Mouse (Mus musculus): ENCODE results near the gene Pgpep1l.

Pgpep1l gene

DNA sequence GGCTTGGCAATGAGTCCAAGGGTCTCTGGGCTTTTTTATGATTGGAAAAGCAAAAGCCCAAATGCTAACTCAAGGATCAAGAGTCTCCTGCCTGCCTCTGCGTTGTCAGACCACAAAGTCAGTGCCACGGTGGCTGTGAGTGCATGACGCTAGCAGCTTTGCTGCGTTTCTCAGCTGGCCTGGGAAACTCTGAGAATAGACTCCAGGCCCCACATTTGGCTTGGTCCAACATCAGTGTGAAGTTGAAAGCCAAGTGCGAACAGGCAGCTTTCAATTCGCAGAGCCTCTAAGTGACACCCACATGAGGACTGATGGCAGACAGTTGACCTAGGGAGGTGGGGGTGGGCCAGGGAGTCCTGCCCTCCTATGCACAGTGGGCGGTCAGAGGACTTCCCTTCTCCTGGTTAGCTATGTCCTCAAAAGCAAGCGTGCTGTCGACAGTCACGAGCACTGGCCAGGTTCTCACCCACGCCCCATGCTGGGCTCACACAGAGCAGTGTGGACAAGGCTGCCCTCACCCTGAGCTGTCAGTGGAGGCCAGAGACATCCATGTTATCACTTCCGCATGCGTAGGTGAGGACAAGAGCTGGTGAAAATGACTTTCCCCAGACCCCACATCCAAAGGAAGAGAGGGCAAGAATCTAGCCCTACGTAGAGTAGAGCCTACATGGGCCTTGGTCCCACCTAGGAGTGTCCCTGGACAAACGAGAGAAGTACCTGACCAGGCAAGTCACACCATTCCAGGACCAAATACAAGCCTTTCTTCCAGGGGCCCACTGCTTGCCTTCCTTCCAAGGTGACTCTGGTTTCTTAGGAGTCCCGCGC is 5.5 kb downstream of the Pgpep1l start:
- no peak for DNase-seq

DNA sequence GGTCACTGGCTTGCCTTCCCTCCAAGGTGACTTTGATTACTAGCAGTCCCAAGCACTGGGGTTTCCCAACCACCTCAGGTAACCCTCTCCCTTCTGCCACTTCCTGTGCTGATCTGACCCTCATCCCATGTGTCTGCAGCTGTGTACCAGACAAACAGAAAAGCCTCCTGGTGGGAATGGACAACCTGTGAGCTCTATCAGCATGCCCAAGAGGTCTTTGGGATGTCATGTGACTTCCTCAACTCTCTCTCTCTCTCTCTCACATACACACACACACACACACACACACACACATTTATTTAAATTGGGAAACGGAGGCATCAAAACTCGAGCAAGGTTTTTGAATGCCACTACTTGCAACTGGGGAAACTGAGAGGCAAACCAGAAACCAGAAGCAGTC is 6.3 kb downstream of the Pgpep1l start:
- no peak for DNase-seq

DNA sequence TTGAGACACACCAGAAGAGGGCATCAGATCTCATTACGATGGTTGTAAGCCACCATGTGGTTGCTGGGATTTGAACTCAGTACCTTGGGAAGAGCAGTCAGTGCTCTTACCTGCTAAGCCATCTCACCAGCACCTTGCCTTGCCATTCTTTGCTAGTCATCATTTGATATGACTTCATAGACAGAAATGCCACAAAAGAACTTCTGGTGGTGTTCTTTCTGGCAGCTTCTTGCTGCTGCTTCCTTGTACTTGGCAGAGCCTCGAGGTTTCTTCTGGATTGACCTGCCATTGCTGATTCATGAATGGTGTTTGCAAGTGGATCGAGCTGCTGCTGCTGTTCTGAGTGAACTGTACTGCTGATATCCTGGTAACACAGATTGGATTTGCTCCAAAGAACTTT is 13.1 kb downstream of the Pgpep1l start:
- DNase-seq: no peak

DNA sequence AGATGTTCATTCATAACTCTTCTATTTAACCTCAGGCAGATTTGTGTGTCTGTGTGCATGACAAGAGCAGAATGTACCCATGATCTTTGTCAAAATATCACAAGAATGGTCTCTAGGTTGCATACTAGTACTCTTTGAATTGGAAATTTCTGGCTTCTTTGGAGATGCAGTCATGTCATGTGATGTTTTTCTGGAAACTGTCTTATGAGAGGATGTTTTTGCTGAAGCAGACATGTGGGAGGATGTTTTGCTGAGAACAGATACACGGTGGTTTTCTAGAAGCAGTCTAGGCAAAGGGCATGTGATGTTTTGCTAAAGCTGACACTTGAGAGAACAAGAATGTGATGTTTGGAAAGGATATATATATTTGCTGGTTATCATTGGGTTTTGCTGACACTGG is 13.6 kb downstream of the Pgpep1l start:
- no peak for DNase-seq

DNA sequence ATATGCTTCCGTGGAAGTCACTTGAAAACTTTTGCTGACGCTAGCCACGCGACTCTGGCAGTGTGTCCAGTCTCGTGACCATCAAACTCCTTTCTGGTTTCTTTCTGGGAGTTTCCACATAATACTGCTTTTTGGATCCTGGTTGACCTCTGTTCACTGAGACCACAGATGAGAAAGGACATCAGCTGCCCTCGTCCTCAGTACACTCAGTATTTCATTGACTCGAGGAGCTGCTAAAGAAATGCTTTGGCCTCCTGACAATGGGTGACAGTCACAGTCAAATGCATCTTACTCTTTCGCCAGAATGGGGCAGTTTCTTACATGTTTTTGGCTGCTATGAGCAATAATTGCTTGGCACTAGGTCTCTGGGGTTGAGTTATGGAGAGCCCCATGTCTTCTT is 17.8 kb downstream of the Pgpep1l start:
- DNase-seq: no peak

DNA sequence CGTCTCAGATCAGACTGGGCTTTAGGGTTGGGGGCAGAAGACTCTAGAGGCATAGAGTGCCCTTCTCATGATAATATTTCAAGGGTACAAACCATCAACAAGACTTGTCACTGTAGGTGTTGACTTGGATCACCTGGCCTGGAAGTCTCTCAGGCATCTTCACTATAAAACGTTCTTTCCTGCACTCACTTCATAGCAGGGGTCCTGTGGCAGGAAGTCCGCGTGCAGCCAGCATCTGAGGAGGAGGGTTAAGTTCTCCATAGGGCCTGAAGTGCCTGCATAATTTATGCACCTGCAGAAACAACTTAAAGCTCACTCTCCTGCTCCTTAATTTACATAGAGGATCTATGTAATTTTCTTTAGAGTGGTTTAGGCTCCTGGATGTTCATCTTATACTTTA is 18.4 kb downstream of the Pgpep1l start:
- no peak for DNase-seq

DNA sequence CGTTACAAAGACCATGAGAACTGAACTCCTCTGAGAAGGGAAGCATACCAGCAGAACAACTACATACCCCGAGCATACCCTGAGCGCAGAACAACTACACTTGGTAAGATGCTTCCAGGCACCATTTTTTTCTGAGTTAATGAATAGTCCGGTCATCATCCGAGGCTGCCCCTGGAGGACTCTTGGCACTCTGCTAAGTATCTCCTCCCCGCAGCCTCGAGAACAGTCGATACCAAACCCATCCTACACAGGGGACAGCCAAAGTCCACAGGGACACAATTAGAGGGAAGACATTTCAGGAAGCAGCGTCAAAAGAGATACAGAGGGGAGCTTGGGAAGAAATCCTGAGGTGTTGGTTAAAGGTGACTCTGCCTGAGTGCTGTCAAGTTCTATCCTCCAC is 22.8 kb downstream of the Pgpep1l start:
- DNase-seq: no peak

DNA sequence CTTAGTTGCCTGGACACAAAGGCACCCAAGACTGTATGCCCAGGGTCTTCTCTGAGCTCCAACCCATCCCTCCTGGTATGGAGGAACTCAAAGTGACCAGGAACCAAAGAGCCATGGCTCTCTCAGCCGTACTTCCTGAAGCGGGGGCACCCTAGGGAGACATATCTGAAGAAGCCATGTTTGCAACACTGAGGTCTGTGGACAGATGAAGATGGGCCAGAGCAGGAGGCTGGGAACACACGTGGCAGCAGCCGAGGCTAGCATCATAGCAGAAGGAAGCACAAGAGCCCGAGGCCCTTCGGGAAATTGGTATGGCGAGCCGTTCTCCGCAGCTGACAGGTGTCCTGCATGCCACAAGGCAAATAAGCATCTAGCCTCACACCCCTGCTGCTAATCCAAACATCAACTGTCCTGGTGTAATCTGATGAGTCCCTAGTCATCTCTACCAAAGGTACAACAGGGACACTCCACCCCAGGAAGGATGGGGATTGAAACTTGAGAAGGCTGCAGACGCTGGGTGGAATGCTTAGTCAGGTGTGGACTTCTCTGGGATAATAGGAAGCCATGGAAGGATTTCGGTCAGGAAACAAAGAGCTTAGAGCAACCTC is 24.7 kb downstream of the Pgpep1l start:
- no peak for DNase-seq

DNA sequence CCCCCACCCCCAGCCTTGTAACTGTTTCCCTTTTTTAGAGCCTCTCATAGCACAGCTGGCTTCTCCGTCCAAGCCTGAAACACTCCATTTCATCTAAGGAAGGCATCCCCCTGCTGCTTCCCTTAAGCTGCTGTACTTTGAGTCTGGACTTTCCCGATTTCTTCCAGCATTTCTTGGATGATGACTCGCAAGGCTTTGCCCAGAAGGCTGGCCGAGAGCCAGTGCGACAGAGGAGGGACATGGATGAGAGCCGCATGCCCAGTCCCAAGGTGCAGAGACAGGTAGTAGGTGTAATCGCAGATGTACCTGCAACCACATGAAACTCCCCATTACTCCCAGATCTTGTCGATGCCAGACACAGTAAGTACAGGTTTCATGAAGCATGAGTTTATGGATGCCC is 27.2 kb downstream of the Pgpep1l start:
- no peak for DNase-seq

DNA sequence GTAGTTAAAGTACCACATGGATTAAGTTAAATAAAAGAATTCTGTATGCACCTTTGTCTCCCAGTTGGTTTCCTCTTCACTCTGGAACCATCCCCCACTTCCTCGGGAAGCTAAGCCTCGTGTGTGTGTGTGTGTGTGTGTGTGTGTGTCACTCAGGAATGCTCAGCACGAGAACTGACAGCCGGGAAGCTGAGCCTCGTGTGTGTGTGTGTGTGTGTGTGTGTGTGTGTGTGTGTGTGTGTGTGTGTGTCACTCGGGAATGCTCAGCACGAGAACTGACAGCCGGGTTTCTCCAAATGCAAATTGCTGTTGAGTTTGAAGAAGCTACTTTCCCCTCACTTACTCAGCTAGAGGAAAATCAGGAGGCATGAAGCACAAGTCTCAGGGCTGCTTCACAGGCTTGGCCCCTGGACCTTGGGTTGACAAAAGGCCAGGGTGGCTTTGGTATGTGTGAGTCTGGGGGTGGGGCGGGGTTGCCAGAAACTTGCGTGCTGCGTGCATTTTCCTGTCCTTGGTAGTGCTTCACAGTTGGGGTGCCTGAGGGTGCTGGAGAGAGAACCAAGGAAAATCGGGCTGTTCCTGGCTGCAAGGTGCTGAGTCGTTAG is 30.3 kb downstream of the Pgpep1l start:
- DNase-seq: peak; percentile 67

DNA sequence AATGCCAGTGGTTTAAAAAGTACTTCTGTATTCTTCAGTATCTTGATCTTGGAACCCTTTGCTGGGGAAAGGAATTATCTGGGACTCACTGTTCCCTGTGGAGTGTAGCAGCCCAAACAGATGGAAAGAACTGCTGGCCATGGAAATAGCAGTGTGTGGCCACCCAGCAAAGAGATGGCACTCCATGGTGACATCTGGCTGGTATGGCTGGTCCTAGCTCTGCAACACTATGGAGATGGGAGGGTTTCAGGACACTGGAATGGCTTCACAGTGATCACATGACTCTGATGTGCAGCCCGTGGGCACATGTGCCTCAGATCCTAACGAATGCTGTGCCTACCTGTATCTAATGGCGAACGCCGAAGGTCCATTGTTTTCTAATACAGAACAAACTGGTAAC is 31.5 kb downstream of the Pgpep1l start:
- no peak for DNase-seq

DNA sequence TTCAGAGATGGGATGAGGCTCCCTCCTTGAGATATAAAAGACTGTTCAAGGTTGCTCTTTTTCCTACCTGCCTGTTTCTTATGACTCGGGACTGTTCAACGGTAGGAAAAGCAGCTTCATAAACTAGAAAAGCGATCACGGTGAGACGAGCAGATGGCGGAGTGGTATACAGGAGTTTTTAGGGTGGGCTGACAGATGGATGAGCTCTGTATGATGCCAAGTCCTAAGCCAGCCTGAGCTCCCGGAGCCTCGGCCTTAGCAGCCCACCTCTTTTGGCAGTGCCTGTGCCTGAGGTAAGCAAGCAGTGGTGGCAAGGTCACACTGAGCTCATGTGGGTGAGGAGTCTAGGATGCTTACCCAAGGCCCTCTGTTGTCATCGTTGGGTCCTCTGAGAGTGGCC is 33.2 kb downstream of the Pgpep1l start:
- DNase-seq: no peak

DNA sequence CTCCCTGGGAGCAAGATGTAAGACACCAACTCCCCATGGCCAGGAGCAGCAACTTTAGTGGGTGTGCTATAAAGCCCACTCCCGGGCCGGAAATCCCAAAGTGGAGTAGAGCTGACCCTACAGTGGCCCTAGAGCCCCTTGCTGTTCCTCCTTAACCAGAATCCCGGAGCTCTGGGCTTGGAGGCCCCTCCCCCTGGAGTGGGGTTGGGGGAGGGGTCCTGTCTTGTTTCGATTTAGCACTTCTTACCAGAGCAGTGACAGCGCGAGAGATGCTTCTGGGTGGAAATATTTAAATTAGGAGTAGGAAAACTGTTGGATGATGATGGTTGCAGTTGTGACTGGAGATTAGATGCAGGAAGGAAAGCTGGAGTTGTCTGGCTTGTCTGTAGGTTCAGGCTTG is 35.5 kb downstream of the Pgpep1l start:
- no peak for DNase-seq

DNA sequence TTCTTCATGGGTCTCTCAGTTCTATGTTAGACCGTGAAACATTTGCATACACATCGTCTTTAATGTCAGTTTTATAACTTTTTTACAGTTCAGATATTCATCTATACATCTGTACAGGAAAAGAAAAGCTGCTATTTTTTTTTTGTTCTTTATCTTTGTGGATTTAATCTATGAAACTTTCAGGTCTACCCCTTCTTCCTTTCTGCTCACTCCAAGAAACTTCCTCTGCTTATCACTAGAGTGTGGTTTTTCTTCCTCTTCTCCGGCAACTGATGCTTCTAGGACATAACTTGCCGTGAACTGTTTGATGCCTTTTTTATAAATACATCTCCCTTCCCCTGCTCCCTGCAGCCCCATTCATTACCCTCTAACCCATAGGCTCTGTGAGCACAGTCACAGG is 36.4 kb downstream of the Pgpep1l start:
- no peak for DNase-seq

DNA sequence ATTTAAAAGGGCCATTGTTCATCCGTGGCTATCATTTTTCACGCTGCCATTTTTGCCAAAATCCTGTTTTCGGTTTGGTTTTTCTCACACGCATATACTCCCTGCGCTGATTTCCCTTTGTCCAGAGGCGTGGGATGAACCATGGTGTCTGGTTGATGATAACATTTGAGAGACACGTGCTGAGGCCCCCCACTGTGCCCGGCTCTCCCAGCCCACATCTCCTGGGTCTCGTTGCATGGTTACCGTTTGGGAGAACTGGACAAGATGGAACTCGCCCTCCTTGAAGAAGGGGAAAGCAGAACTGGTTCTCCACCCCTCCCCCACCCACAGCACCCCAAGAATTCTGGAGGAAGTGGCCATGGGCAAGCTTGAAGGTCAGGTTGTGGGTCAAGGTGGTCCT is 37.0 kb downstream of the Pgpep1l start:
- DNase-seq: no peak

DNA sequence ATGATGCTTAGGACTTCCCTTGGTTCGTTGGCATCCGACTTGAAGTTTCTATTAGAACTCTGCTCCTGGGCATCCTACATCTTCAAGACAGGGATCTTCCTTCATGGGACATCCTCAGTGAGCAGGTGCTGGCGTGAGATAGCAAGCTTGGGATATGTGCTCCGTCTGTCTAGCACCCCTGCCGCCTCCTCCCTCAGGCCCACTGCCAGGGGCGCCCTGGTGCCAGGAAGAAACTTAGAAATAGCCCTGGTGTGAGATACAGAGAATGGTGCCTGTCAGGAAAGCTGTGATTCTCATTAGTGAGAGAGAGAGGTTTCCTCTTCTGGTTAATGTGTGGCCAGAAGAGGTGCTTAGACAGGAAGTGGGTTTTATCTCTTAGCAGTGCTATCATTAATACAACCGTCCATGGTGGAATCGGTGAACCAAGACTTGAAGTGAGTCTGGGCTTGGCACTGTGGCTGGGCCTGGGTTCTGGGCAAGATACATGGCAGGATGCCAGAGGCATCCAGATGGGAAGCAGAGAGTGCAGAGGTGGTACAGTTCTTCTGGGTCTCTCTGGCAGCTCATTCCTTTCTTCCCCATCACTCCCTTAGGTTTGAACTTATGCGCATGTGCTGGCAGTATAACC is 38.5 kb downstream of the Pgpep1l start:
- DNase-seq: no peak

DNA sequence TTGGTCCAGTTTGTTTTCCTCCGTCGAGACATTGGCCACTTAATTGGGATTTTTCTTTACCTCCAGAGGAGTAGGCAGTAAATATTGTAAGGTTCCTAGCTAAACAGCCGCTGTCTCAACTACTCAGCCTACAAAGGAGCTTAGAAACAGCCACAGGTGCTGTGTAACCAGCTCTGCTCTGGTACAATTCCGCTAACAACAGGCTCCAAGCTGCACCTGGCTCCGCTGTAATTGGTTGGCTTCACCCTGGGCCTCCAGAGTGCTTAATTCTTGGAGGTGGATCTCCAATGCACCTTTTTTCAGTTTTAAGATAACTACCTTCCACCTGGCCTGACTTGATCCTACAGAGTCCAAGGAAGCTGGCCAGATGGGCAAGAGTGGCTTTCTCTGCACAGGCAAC is 40.0 kb downstream of the Pgpep1l start:
- no peak for DNase-seq

DNA sequence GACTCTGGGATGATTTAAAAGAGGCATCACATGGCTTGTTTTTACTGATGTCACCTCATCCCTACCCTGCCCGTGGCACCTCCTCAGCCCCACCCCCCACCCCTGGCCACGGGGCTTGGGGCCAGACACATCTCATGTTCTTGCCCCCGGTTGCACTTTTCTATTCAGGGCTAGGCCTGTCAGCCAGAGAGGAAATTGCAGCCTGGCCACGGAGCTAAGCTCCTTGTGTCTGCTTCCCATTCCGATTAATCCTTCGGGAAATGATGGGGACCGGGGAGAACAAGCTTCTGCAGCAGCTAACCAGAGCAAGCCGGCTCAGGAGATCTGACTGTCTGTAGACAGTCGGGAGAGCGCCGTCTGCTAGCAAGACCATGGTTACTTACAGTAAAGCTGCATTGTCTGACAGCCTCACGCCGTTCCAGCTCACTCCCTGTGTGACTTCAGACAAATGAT is 40.7 kb downstream of the Pgpep1l start:
- peak; percentile 10 for DNase-seq

DNA sequence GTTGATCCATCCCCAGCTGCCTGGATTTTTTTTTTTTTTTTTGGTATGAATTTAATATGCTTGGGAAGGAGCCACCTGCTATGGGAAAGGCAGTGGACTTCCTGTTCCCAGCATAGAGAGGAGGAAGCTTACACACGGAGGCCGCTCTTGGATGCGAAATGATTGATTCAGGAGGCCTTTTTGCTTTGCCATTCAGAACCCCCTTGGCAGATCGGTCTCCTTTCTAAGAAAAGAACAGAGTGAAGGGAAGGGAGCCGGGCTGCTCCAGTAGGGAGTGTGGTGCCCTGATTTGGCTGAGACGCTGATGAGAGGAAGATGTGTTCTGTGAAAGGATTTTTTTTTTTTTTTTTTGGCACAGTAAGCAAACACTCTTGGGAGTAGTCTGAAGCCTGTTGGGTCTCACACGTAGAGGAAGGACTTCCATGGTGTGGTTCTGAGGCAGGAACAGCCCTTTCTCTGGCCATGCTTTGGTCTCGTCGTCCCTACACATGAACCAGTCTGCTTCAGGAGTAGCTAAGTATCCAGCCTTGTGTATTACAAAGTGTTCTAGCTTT is 42.3 kb downstream of the Pgpep1l start:
- DNase-seq: no peak

DNA sequence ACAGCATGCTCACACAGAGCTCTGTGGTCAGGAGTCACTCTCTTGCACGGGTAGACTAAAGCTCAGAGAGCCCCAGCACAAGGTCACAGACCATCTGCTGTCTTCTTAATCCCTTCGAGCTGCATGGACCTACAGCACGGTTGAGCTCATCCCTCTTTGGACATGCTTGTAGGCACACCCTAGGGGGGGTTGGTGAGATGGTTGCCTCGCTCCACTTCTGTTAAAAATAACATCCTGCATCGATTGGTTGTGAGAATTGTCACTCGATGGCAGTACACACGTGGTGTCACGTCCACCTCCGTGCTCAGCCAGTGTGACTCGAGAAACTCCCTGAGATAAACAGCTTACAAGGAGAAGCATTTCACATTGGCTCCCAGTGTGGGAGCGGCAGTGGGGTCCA is 45.2 kb downstream of the Pgpep1l start:
- no peak for DNase-seq

DNA sequence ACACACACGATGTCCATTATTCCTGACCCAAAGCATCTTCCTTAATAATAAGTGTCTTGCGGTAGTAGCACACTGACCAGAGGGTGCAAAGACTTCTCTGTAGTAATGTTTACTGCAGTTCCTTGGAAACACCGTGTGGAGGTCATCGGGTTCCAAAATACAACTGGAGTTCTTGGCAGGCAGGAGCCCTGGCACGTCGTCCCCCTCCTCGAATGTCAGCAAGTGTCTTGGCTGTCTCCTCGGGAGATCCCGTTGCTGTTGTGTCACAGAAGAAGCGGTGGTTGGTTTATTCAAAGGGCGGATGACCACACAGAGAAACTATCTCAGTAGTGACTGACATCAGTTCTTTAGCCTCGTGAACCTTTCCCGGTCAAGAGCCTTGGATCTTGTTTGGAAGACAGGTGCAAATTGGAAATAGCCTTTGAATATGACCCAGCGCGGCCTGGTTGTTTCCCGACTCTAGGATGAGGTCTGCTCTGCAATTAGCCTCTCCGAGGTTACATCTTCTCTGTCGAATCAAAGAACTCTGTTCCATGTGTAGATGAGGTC is 48.4 kb downstream of the Pgpep1l start:
- DNase-seq: peak; percentile 63

DNA sequence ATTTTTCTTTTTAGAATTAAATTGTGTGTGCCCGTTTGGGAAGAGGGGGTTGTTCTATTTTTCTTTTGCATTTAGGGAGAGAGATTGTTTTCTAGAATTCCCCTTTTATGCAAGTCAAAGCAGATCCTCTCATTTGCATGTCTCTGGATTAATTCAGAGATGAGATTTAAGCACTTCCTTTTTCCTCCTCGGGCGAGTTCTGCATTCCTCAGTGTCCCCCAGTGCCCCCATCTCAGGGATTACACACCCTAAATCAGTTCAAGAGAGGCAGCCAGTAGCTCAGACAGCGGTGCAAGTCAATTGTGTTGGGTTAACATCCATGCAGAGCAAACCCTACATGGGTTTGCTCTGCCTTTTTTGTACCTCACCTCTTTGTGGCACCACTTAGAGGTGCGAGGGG is 50.2 kb downstream of the Pgpep1l start:
- DNase-seq: no peak

DNA sequence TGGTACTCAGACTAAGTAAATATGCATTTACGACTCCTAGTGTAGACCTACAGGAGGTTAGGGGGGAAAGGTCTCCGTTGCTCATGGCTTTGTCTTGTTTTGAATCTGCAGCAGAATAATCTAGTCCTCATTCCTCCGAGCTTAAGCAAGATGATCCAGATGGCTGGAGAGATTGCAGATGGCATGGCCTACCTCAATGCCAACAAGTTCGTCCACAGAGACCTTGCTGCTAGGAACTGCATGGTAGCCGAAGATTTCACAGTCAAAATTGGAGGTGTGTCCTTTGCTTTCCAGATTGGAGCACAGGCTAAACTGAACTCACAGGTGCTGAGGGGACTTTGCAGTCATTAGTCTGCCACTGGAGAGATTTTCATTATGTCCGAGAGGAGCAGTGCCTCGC is 52.1 kb downstream of the Pgpep1l start:
- DNase-seq: no peak
